Mouse (Mus musculus): ENCODE measurements around the gene Mthfs. TPM values are rescaled to one million over a fixed set of nuclear protein-coding genes. Genes with fewer than 3 reads are reported as not detected.

Mthfs gene
- polyA plus RNA-seq, 1 experiment: 8.1 TPM

DNA sequence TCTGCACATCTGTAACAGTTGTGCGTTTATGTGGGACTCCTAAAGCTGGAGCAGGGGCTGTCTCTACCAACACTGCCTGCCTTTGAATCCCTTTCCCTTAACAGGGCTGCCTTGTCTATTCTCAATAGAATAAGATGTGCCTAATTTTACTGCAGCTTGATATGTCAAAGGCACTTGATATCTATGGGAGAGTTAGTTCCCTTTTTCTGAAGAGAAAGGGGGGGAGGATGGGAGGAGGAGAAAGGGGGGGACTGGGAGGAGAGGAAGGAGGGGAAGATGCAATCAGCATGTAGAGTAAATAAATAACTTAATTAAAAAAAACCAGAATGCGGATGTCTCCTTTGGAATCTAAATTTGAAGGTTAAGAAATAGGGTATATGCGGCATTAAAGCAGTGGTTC lies 82.9 kb downstream of the Mthfs start:
- TF ChIP-seq MAX (IDR thresholded peaks at IDR 0.05): no peak
- TF ChIP-seq FOSL1 (IDR thresholded peaks at IDR 0.05; ENCODE audit: insufficient read depth, low read length, poor library complexity, severe bottlenecking): no peak
- TF ChIP-seq MYOD1 (IDR thresholded peaks at IDR 0.05; ENCODE audit: control insufficient read depth, insufficient read length, low read depth): no peak
- no peak for TF ChIP-seq USF1 (IDR thresholded peaks at IDR 0.05; ENCODE audit: low read depth)
- TF ChIP-seq CTCF (IDR thresholded peaks at IDR 0.05; ENCODE audit: control insufficient read depth, insufficient read depth, insufficient read length): no peak
- no peak for TF ChIP-seq MYOG (IDR thresholded peaks at IDR 0.05; ENCODE audit: control insufficient read depth, extremely low read depth, insufficient read length)
- TF ChIP-seq CEBPB (IDR thresholded peaks at IDR 0.05; ENCODE audit: low read depth): no peak
- Histone ChIP-seq H3K4me3 (ENCODE audit: insufficient read depth, poor library complexity, severe bottlenecking) (no peak overlapping the region), H3ac (ENCODE audit: control insufficient read depth, insufficient read length, low read depth) (no peak overlapping the region)

DNA sequence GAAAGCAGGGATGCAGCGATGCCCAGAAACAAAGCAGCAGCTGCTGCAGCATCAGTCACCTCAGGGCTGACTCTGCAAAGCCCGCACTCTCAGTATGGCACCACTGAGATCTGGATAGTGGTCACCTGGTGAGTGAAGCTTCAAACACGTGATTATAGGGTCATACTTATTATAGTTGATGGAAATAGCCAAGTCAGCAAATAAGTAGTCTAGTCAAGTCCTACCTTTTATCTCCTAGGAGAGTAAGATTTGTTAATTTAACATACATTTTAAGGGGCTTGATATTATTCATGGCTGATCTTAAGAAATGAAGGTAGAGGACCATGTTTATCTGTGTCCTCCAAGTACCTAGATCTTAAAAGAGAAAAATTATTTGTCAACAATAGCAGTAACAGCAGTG lies 83.6 kb downstream of the Mthfs start:
- no peak overlapping the region for H3ac ChIP-seq (ENCODE audit: control insufficient read depth, insufficient read length, low read depth)
- no peaks in the 10 kb centered on the region for H3K79me3 ChIP-seq (ENCODE audit: low read depth)
- no peaks in the 10 kb centered on the region for H3K36me3 ChIP-seq (ENCODE audit: control insufficient read depth, insufficient read depth)
- H3K4me3 ChIP-seq (ENCODE audit: insufficient read depth, poor library complexity, severe bottlenecking): no peak overlapping the region
- H3K27me3 ChIP-seq (ENCODE audit: control insufficient read depth, insufficient read depth, insufficient read length): no peaks in the 10 kb centered on the region
- no peak for TF ChIP-seq USF1 (IDR thresholded peaks at IDR 0.05; ENCODE audit: low read depth)
- no peak for TF ChIP-seq MYOD1 (IDR thresholded peaks at IDR 0.05; ENCODE audit: control insufficient read depth, insufficient read length, low read depth)
- no peak for TF ChIP-seq MAX (IDR thresholded peaks at IDR 0.05)
- TF ChIP-seq CEBPB (IDR thresholded peaks at IDR 0.05; ENCODE audit: low read depth): no peak
- TF ChIP-seq MYOG (IDR thresholded peaks at IDR 0.05; ENCODE audit: control insufficient read depth, extremely low read depth, insufficient read length): no peak
- no peak for TF ChIP-seq FOSL1 (IDR thresholded peaks at IDR 0.05; ENCODE audit: insufficient read depth, low read length, poor library complexity, severe bottlenecking)
- TF ChIP-seq CTCF (IDR thresholded peaks at IDR 0.05; ENCODE audit: control insufficient read depth, insufficient read depth, insufficient read length): no peak
- no peaks in the 10 kb centered on the region for H3K79me2 ChIP-seq (ENCODE audit: control insufficient read depth, insufficient read depth)

More for the DNA sequence above, 82.9 kb downstream of the Mthfs start:
- Histone ChIP-seq H3K79me3 (ENCODE audit: low read depth) (no peaks in the 10 kb centered on the region), H3K27me3 (ENCODE audit: control insufficient read depth, insufficient read depth, insufficient read length) (no peaks in the 10 kb centered on the region), H3K36me3 (ENCODE audit: control insufficient read depth, insufficient read depth) (no peaks in the 10 kb centered on the region), H3K79me2 (ENCODE audit: control insufficient read depth, insufficient read depth) (no peaks in the 10 kb centered on the region)

DNA sequence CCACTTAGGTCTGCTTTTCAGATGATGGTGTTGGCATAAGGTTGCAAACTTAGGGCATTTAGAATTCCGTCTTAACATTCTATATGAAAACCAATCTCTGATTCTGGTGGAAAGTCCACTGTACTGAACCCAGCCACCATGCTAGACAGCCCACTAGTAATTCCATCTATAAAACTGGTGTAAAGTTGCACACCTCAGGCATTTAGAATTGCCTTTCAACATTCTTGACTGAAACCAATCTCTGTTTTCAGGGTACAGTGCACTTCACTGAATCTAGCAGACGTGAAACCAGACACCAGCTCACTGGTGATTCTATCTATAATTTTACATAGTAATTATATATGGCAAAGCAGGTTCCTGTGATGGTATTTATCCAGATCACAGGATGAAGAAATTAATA lies 95.2 kb downstream of the Mthfs start:
- TF ChIP-seq MYOG (IDR thresholded peaks at IDR 0.05; ENCODE audit: control insufficient read depth, extremely low read depth, insufficient read length): no peak
- TF ChIP-seq CTCF (IDR thresholded peaks at IDR 0.05; ENCODE audit: control insufficient read depth, insufficient read depth, insufficient read length): no peak
- TF ChIP-seq CEBPB (IDR thresholded peaks at IDR 0.05; ENCODE audit: low read depth): no peak
- TF ChIP-seq FOSL1 (IDR thresholded peaks at IDR 0.05; ENCODE audit: insufficient read depth, low read length, poor library complexity, severe bottlenecking): no peak
- TF ChIP-seq MAX (IDR thresholded peaks at IDR 0.05): no peak
- TF ChIP-seq USF1 (IDR thresholded peaks at IDR 0.05; ENCODE audit: low read depth): no peak
- TF ChIP-seq MYOD1 (IDR thresholded peaks at IDR 0.05; ENCODE audit: control insufficient read depth, insufficient read length, low read depth): no peak
- H3K79me2 ChIP-seq (ENCODE audit: control insufficient read depth, insufficient read depth): no peaks in the 10 kb centered on the region
- no peak overlapping the region for H3K4me3 ChIP-seq (ENCODE audit: insufficient read depth, poor library complexity, severe bottlenecking)
- no peaks in the 10 kb centered on the region for H3K79me3 ChIP-seq (ENCODE audit: low read depth)
- H3K36me3 ChIP-seq (ENCODE audit: control insufficient read depth, insufficient read depth): no peaks in the 10 kb centered on the region
- H3K27me3 ChIP-seq (ENCODE audit: control insufficient read depth, insufficient read depth, insufficient read length): no peaks in the 10 kb centered on the region
- no peak overlapping the region for H3ac ChIP-seq (ENCODE audit: control insufficient read depth, insufficient read length, low read depth)

GRCm38 (mm10) chr9:89308357-89309194 lies 98.1 kb downstream of the Mthfs start:
- no peaks in the 10 kb centered on the region for H3K36me3 ChIP-seq (ENCODE audit: control insufficient read depth, insufficient read depth)

GRCm38 (mm10) chr9:89309195-89309535 lies 98.7 kb downstream of the Mthfs start:
- Histone ChIP-seq H3K79me3 (ENCODE audit: low read depth) (no peaks in the 10 kb centered on the region), H3K36me3 (ENCODE audit: control insufficient read depth, insufficient read depth) (no peaks in the 10 kb centered on the region), H3K27me3 (ENCODE audit: control insufficient read depth, insufficient read depth, insufficient read length) (no peaks in the 10 kb centered on the region), H3K4me3 (ENCODE audit: insufficient read depth, poor library complexity, severe bottlenecking) (no peak overlapping the region), H3ac (ENCODE audit: control insufficient read depth, insufficient read length, low read depth) (no peak overlapping the region), H3K79me2 (ENCODE audit: control insufficient read depth, insufficient read depth) (no peaks in the 10 kb centered on the region)
- TF ChIP-seq MAX (IDR thresholded peaks at IDR 0.05) (no peak), MYOG (IDR thresholded peaks at IDR 0.05; ENCODE audit: control insufficient read depth, extremely low read depth, insufficient read length) (no peak), USF1 (IDR thresholded peaks at IDR 0.05; ENCODE audit: low read depth) (no peak), MYOD1 (IDR thresholded peaks at IDR 0.05; ENCODE audit: control insufficient read depth, insufficient read length, low read depth) (no peak), CTCF (IDR thresholded peaks at IDR 0.05; ENCODE audit: control insufficient read depth, insufficient read depth, insufficient read length) (no peak), CEBPB (IDR thresholded peaks at IDR 0.05; ENCODE audit: low read depth) (no peak)

More at GRCm38 (mm10) chr9:89308357-89309194, 98.1 kb downstream of the Mthfs start:
- Histone ChIP-seq H3K79me2 (ENCODE audit: control insufficient read depth, insufficient read depth) (no peaks in the 10 kb centered on the region), H3K79me3 (ENCODE audit: low read depth) (no peaks in the 10 kb centered on the region), H3K4me3 (ENCODE audit: insufficient read depth, poor library complexity, severe bottlenecking) (no peak overlapping the region), H3ac (ENCODE audit: control insufficient read depth, insufficient read length, low read depth) (no peak overlapping the region), H3K27me3 (ENCODE audit: control insufficient read depth, insufficient read depth, insufficient read length) (no peaks in the 10 kb centered on the region)
- TF ChIP-seq FOSL1 (IDR thresholded peaks at IDR 0.05; ENCODE audit: insufficient read depth, low read length, poor library complexity, severe bottlenecking): no peak
- no peak for TF ChIP-seq CEBPB (IDR thresholded peaks at IDR 0.05; ENCODE audit: low read depth)
- TF ChIP-seq MAX (IDR thresholded peaks at IDR 0.05): no peak
- no peak for TF ChIP-seq USF1 (IDR thresholded peaks at IDR 0.05; ENCODE audit: low read depth)
- TF ChIP-seq CTCF (IDR thresholded peaks at IDR 0.05; ENCODE audit: control insufficient read depth, insufficient read depth, insufficient read length): no peak
- no peak for TF ChIP-seq MYOG (IDR thresholded peaks at IDR 0.05; ENCODE audit: control insufficient read depth, extremely low read depth, insufficient read length)
- TF ChIP-seq MYOD1 (IDR thresholded peaks at IDR 0.05; ENCODE audit: control insufficient read depth, insufficient read length, low read depth): no peak
